Mouse (Mus musculus): ENCODE measurements around the gene Rae1.

DNA sequence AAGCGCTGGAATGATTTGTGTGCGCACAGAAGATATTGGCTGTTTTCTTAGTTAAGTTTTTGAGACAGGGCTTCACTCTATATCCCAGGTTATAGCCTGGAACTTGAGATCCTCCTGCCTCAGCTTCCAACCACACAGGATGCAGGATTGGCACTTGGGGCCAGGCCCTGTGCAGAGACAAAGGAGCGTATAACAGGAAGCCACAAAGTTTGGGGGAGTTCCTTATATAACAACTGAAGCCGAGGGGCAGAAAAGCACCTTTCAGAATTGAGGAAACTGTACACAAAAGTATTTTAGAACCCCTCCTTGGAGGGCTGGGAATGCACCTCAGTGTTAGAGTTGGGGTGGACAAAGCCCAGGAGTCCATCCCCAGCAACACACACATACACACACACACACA is 39.1 kb downstream of the Rae1 start:
- TF ChIP-seq CTCF (IDR thresholded peaks at IDR 0.05; ENCODE audit: borderline replicate concordance, extremely low read depth, insufficient read depth, insufficient read length) (no peak), POLR2A (IDR thresholded peaks at IDR 0.05; ENCODE audit: borderline replicate concordance, extremely low read depth, insufficient read depth, insufficient read length, poor library complexity, severe bottlenecking) (no peak)

Data from brain, embryonic 14.5 days (tissue).